7 mouse cellular contexts compared by ENCODE assay signal in the genomic region with DNA sequence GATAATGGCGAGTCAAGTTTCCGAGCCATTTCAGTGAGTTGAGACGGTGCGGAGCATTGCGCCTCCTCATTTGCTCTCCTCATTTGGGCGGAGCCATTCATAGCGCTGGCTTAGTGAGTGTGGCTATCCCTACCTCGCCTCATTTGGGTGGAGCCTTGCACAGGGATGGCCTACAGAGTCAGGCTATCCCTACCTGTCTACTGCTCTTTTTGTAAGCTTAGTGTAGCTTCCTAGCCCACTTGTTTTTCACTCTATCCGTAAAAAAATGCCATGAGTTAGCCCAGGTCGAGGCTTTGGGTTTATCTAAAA. TPM values are rescaled to one million over a fixed set of nuclear protein-coding genes. Genes with fewer than 3 reads are reported as not detected.
A peak's percentile ranks its signal among the peaks of the same experiment; 100 is the strongest.
DNase-seq lines count a peak whose midpoint lies in the region; ATAC-seq and TF ChIP-seq lines count a peak whose summit lies in the region.
"Not testable (repeated sequence)": the region's sequence is repeated elsewhere in the genome, so short reads cannot be mapped to it uniquely, and the experiment has no call there.

Gene Tmem254c, minus strand, starts transcription at position 31 of the 309 bp plus-strand sequence.

- not testable (repeated sequence) for H3K27ac ChIP-seq in bone marrow macrophage, adult 2 months (ENCODE audit: insufficient read depth, low read depth, low read length); forebrain, embryonic 16.5 days (ENCODE audit: low read length); kidney, embryonic 15.5 days; lung, embryonic 14.5 days (ENCODE audit: low read depth); neural tube, embryonic 11.5 days (ENCODE audit: low read depth, low read length)

- H3K27me3 ChIP-seq in forebrain, embryonic 16.5 days (replicated peaks; ENCODE audit: control insufficient read depth, insufficient read depth, low read length); kidney, embryonic 15.5 days; lung, embryonic 14.5 days (ENCODE audit: insufficient read depth, low read length); neural tube, embryonic 11.5 days (ENCODE audit: control insufficient read depth, insufficient read depth, low read length): not testable (repeated sequence)

- not testable (repeated sequence) for H3K9me3 ChIP-seq in forebrain, embryonic 16.5 days (ENCODE audit: control insufficient read depth, low read length); kidney, embryonic 15.5 days (replicated peaks); lung, embryonic 14.5 days (ENCODE audit: low read depth, low read length); neural tube, embryonic 11.5 days (ENCODE audit: control insufficient read depth, low read length)

- not testable (repeated sequence) for H3K4me1 ChIP-seq in bone marrow macrophage, adult 2 months (ENCODE audit: control insufficient read depth, insufficient read depth, low read length); forebrain, embryonic 16.5 days (replicated peaks; ENCODE audit: control insufficient read depth, insufficient read depth, low read length); kidney, embryonic 15.5 days; lung, embryonic 14.5 days (ENCODE audit: insufficient read depth); neural tube, embryonic 11.5 days (ENCODE audit: control insufficient read depth, insufficient read depth, low read length)

- H3K36me3 ChIP-seq in forebrain, embryonic 16.5 days (ENCODE audit: control insufficient read depth, insufficient read depth); kidney, embryonic 15.5 days; lung, embryonic 14.5 days (ENCODE audit: insufficient read depth); neural tube, embryonic 11.5 days (ENCODE audit: control insufficient read depth, insufficient read depth, low read length): not testable (repeated sequence)

- ATAC-seq in forebrain, embryonic 16.5 days = peak; percentile 92
- ATAC-seq in kidney, embryonic 15.5 days (replicated peaks; ENCODE audit: low FRiP score) = peak; percentile 80; the same call in 1 of the 2 replicates
- ATAC-seq in lung, embryonic 14.5 days (ENCODE audit: insufficient read depth) = peak; percentile 94
- ATAC-seq in neural tube, embryonic 11.5 days (ENCODE audit: insufficient read depth, low FRiP score, low TSS enrichment) = peak; percentile 61; the same call in 1 of the 2 replicates

- DNase-seq in heart, postnatal 14 days; left cerebral cortex, postnatal 36 days (ENCODE audit: low spot score in 2 of 2); lung, embryonic 14.5 days; neural tube, embryonic 11.5 days (ENCODE audit: low spot score): not testable (repeated sequence)

- H3K4me2 ChIP-seq in forebrain, embryonic 16.5 days (ENCODE audit: low read length); kidney, embryonic 15.5 days; lung, embryonic 14.5 days; neural tube, embryonic 11.5 days (ENCODE audit: low read depth): not testable (repeated sequence)

- not testable (repeated sequence) for H3K4me3 ChIP-seq in bone marrow macrophage, adult 2 months (ENCODE audit: insufficient read depth, low read length); forebrain, embryonic 16.5 days (replicated peaks; ENCODE audit: low read length); kidney, embryonic 15.5 days (replicated peaks); lung, embryonic 14.5 days (ENCODE audit: low read depth, low read length); neural tube, embryonic 11.5 days (ENCODE audit: low read depth, low read length)

- TF ChIP-seq CTCF in bone marrow macrophage, adult 2 months (IDR thresholded peaks at IDR 0.05; ENCODE audit: low read depth, low read length); lung, embryonic 14.5 days (IDR thresholded peaks at IDR 0.05; ENCODE audit: low read depth): not testable (repeated sequence)

- not testable (repeated sequence) for TF ChIP-seq POLR2A in bone marrow macrophage, adult 2 months (IDR thresholded peaks at IDR 0.05; ENCODE audit: borderline replicate concordance, low read depth, low read length)

- no CpG with 5 or more reads among the region's 10 CpGs for WGBS in forebrain, embryonic 16.5 days
- no CpG with 5 or more reads among the region's 10 CpGs for WGBS in kidney, embryonic 15.5 days
- WGBS in lung, embryonic 14.5 days = no CpG with 5 or more reads among the region's 10 CpGs
- WGBS in neural tube, embryonic 11.5 days = no CpG with 5 or more reads among the region's 10 CpGs

- not testable (repeated sequence) for H3K9ac ChIP-seq in forebrain, embryonic 16.5 days (replicated peaks; ENCODE audit: low read depth, low read length); kidney, embryonic 15.5 days; lung, embryonic 14.5 days; neural tube, embryonic 11.5 days (ENCODE audit: low read length)

- intact Hi-C loops in heart, postnatal 14 days (cut with DNase I); left cerebral cortex, postnatal 36 days (cut with DNase I): not testable (repeated sequence)

RNA-seq across cellular contexts. Expression of gene Tmem254c, which starts in this region (rescaled TPM):
- polyA plus RNA-seq in bone marrow macrophage, adult 2 months (2012; ENCODE audit: insufficient read depth, insufficient read length, missing spikeins) = 11.0 and 15.6 TPM in 2 replicates
- polyA plus RNA-seq in forebrain, embryonic 16.5 days (2015; fragmentation: Nextera tagmentation; extraction: Ambion mirVana) = 10.6 and 17.5 TPM in 2 replicates
- total RNA-seq in heart, postnatal 14 days (2021) = 10 to 100 TPM; 10.1 to 16.1 TPM
- polyA plus RNA-seq in kidney, embryonic 15.5 days (2015; fragmentation: Nextera tagmentation; extraction: Ambion mirVana) = 30.3 and 33.2 TPM in 2 replicates
- 10 to 100 TPM; 17.4 to 29.6 TPM for total RNA-seq in left cerebral cortex, postnatal 36 days (2021)
- polyA plus RNA-seq in lung, embryonic 14.5 days (2014; fragmentation: Nextera tagmentation; extraction: Ambion mirVana) = 35.0 and 37.1 TPM in 2 replicates
- polyA plus RNA-seq in neural tube, embryonic 11.5 days (2014; fragmentation: Nextera tagmentation; extraction: Ambion mirVana) = 17.1 and 25.8 TPM in 2 replicates
